Mouse (Mus musculus): ENCODE measurements around the gene Wtap. TPM values are rescaled to one million over a fixed set of nuclear protein-coding genes. Genes with fewer than 3 reads are reported as not detected.
"Not testable (repeated sequence)": the region's sequence is repeated elsewhere in the genome, so short reads cannot be mapped to it uniquely, and the experiment has no call there.

Gene Wtap
- total RNA-seq (2017) = 271 and 460 TPM in 2 replicates

DNA sequence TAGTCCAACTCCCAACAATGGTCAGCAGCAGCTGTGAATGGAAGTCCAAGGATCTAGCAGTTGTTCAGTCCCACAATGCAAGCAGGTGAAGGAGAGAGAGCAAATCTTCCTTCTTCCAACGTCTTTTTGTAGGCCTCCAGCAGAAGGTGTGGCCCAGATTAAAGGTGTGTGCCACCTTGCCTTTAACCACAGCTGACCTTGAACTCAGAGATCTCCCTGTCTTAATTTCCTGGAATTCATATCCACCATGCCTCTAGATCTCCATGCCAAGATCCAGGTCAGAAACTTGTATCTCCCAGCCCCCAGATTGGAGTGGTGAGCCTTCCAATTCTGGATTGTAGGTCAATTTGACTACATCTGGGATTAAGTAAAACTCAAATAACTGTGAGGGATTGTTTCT is at the start of gene Wtap:
Gene Wtap, minus strand, starts transcription at position 101 of the 400 bp plus-strand sequence.
- ATAC-seq (replicated peaks in 1 of 2; ENCODE audit: insufficient read depth in 1 of 2, low FRiP score in 2 of 2, low TSS enrichment in 1 of 2, low read depth in 1 of 2, poor library complexity in 2 of 2, severe bottlenecking in 2 of 2) = no peak

DNA sequence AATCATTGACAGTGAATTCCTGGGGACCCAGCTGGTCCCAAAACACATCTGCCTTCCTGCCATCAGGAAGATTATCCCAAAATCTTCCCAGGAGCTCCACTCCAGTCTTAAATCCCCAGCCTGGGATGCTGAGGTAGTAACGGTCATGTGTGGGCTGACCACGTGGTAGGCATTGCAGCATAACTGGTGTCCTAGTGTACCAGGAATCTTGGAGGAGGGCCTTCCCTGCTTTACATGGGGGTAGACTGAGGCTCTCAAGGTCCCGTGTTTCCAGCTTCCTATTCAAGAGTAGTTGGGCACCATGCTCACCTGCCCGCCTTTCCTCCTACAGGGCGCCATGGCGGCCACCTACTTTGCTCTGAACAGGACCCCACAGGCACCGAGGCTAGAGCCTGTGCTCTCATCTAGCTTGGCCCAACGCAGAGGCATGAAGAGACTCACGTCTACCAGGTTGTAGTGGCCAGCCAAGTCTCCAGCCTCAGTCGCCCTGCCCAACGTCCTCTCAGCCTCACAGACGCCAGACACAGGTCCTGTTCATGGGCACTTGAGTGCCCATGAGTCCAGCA is 42.7 kb upstream of the Wtap start:
- ATAC-seq (replicated peaks in 1 of 2; ENCODE audit: insufficient read depth in 1 of 2, low FRiP score in 2 of 2, low TSS enrichment in 1 of 2, low read depth in 1 of 2, poor library complexity in 2 of 2, severe bottlenecking in 2 of 2) = peak in 1 of 2 experiments; percentile 11; a peak in 1 of 4 replicates

DNA sequence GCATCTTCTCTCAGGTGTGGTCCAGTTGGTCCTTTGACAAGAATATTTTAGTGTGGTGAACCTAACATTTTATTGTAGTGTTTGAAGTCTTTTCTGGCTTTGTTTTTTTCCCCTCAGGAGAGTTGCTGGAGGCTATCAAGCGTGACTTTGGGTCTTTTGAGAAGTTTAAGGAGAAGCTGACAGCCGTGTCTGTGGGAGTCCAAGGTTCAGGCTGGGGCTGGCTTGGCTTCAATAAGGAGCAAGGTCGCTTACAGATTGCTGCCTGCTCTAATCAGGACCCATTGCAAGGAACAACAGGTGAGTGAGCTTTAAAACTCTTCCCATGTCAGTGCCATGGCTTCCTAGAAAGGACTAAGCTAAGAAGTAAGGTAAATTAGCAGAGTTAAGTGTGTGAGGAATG is 19.3 kb upstream of the Wtap start:
- ATAC-seq (replicated peaks in 1 of 2; ENCODE audit: insufficient read depth in 1 of 2, low FRiP score in 2 of 2, low TSS enrichment in 1 of 2, low read depth in 1 of 2, poor library complexity in 2 of 2, severe bottlenecking in 2 of 2) = no peak

DNA sequence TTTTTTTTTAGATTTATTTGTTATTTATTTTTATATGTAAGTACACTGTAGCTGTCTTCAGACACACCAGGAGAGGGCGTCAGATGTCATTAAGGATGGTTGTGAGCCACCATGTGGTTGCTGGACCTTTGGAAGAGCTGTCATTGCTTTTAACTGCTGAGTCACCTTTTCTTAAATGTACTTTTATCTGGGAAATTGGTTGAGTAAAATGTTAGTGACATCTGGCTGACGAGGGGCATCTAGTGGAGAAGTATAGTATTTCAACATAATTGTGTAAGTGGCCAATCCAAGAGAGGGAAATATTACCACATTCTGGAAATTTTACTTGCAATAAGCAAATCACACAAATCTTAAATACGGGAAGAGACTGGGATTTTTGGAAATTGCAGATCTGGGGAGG is 15.9 kb upstream of the Wtap start:
- peak; percentile 33 to 59; a peak in 2 of 4 replicates for ATAC-seq (replicated peaks in 1 of 2; ENCODE audit: insufficient read depth in 1 of 2, low FRiP score in 2 of 2, low TSS enrichment in 1 of 2, low read depth in 1 of 2, poor library complexity in 2 of 2, severe bottlenecking in 2 of 2)

DNA sequence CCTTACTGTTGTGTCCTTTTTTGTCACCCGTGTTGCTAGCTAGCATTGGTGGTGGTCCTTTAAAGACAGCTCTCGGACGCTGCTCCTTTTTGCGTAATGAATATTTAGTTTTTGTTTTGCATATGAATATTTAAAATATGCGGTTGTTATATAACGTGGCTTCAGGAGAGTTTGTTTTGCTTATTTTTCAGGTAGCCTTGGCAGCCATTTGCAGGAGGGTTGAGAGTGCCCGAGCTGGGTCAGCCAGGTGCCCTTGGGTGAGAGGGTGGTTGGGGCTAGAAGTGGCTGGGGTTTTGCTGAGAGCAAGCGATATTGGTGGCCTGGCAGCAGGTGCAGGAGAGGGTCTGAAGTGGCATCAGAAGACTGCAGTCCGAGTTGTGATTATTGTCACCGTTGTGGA is 14.6 kb upstream of the Wtap start:
- no peak; a peak in 1 of 4 replicates for ATAC-seq (replicated peaks in 1 of 2; ENCODE audit: insufficient read depth in 1 of 2, low FRiP score in 2 of 2, low TSS enrichment in 1 of 2, low read depth in 1 of 2, poor library complexity in 2 of 2, severe bottlenecking in 2 of 2)

DNA sequence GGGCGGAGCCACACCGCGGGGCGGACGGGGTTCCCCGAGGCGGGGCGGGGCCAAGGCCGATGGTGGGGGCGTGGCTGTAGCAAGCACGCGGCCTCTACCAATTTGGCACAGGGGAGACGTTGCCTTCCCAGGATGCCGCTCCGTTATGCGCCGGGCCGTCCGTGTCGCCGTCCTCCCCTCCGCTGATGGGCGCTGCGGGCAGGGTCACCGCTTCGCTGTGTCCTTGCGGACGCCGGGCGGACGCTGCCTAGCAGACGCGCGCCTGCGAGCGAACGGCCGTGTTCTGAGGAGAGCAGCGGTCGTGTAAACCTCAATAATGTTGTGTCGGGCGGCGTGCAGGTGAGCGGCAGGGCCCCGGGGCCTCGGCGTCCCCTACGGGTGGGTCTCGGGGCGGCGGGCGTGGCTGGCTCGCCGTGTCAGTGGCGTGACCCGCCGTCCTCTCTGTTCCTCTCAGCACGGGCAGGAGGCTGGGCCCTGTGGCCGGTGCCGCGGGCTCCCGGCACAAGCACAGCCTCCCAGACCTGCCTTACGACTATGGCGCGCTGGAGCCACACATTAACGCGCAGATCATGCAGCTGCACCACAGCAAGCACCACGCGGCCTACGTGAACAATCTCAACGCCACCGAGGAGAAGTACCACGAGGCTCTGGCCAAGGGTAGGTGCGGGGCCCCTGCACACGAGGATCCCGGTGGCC is 13.9 kb upstream of the Wtap start:
- ATAC-seq (replicated peaks in 1 of 2; ENCODE audit: insufficient read depth in 1 of 2, low FRiP score in 2 of 2, low TSS enrichment in 1 of 2, low read depth in 1 of 2, poor library complexity in 2 of 2, severe bottlenecking in 2 of 2) = peak; percentile 91 to 95

DNA sequence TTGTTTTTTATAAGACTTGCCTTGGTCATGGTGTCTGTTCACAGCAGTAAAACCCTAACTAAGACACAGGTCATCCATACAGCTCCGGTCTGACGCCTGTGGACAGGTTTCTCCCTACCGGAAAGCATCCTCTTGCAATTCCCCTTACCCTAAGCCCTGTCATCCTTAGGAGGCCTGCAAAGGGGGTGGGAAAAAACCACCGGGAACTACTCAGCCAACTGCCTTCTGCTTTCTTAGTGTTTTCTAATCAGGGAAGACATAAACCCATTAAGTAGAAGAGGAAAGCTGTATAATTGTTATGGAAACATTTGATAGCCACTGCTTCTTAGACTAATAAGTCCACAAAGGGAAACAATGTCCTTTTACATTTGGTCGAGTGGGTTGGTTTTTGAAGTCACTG is 13.0 kb upstream of the Wtap start:
- no peak for ATAC-seq (replicated peaks in 1 of 2; ENCODE audit: insufficient read depth in 1 of 2, low FRiP score in 2 of 2, low TSS enrichment in 1 of 2, low read depth in 1 of 2, poor library complexity in 2 of 2, severe bottlenecking in 2 of 2)

DNA sequence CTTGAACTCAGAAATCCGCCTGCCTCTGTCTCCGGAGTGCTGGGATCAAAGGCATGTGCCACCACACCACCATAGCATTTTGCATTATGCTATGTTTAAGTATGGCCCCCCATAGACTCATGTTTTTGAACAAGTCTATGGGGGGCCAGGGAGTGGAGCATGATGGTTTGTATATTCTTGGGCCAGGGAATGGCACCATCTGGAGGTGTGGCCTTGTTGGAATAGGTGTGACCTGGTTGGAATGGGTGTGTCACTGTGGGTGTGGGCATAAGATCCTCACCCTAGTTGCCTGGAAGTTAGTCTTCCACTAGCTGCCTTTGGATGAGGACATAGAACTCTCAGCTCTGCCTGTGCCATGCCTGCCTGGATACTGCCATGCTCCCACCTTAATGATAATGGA is 12.6 kb upstream of the Wtap start, which contains the start of gene Sod2:
Gene Sod2, plus strand, starts transcription at position 301 of the 400 bp plus-strand sequence.
- not testable (repeated sequence) for ATAC-seq (replicated peaks in 1 of 2; ENCODE audit: insufficient read depth in 1 of 2, low FRiP score in 2 of 2, low TSS enrichment in 1 of 2, low read depth in 1 of 2, poor library complexity in 2 of 2, severe bottlenecking in 2 of 2)

DNA sequence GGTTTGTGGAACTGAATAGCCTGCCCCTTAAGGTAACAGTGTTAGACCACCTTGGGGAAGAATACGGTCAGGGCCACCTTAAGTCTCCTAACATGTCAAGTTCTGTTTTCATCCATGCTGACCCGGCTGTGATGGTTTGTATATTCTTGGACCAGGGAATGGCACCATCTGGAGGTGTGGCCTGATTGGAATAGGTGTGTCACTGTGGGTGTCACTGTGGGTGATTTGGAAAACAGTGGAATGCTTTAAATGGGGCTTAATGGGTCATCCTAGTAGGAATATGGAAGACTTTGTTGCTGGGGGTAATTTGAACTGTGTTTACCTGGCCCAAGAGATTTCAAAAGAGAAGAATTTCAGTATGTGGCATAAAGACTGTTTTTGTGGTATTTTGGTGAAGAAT is 10.5 kb upstream of the Wtap start:
- not testable (repeated sequence) for ATAC-seq (replicated peaks in 1 of 2; ENCODE audit: insufficient read depth in 1 of 2, low FRiP score in 2 of 2, low TSS enrichment in 1 of 2, low read depth in 1 of 2, poor library complexity in 2 of 2, severe bottlenecking in 2 of 2)

DNA sequence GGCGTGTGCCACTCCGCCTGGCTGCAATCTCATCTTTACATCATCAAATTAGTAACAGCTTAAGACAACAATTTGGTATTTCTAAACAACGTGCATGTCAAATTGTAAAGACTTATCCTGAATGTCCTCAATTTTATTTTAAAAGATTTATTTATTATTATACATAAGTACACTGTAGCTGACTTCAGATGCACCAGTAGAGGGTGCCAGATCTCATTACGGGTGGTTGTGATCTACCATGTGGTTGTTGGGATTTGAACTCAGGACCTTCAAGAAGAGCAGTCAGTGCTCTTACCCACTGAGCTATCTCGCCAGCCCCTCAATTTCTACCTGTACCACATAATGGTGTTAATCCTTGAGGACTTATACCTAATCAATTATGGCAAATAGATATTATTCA is 8.3 kb upstream of the Wtap start:
- ATAC-seq (replicated peaks in 1 of 2; ENCODE audit: insufficient read depth in 1 of 2, low FRiP score in 2 of 2, low TSS enrichment in 1 of 2, low read depth in 1 of 2, poor library complexity in 2 of 2, severe bottlenecking in 2 of 2) = not testable (repeated sequence)

DNA sequence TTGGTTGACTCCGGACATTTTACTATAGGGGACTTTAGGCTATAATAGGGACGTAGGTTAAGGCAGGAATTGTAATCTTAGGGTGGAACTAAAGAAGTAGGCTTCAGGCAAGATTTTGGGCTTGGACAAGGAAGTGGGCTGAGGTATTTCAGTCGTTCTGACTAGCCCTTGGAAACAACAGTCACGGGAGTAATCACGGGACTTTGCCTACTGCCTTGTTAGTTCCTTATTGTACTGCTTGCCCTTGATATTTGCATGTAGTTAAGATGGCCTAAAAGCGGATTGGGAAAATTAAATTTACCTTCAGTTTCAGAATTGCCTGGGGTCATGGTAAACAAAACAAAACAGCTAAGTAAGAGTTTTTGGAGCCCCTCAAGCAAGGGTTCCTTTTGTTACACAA is 5.1 kb upstream of the Wtap start:
- ATAC-seq (replicated peaks in 1 of 2; ENCODE audit: insufficient read depth in 1 of 2, low FRiP score in 2 of 2, low TSS enrichment in 1 of 2, low read depth in 1 of 2, poor library complexity in 2 of 2, severe bottlenecking in 2 of 2) = no peak

DNA sequence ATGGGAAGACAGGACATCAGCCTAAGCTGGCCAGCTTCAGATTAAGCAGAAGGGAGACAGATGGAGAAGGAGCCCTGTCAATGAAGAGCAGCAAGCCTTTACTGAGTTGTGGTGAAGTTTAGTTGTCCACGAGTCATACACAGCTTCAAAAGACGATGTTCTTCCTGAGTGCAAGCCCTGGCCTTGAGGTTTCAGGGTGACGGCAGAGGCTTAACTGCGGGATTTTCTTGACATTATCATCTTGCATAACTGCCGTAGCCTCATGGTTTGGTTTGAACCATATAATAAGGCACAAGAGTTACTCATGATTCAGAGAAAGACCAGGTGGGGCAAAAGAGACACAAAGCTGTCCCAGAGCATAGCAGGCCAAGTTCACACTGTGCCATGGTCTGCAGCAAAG is 3.9 kb upstream of the Wtap start:
- ATAC-seq (replicated peaks in 1 of 2; ENCODE audit: insufficient read depth in 1 of 2, low FRiP score in 2 of 2, low TSS enrichment in 1 of 2, low read depth in 1 of 2, poor library complexity in 2 of 2, severe bottlenecking in 2 of 2) = no peak

DNA sequence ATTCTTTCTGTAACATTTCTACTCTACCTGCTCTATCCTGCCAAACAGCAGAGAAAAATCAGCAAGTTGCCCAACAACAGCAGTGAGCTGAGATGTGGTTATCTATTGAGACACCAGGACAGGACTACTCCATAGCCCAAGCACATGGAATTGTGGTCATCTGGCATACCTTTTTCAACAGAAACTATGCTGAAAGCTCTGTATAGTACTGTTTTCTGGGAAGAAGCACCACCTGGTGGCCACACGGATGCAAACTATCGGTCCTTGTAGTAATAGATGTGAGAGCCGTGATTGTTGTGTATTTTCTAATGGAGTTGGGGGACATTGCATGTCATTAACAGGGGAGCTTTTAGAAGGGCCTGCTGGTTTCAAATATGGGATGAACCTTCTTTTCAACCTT is 2.4 kb upstream of the Wtap start:
- ATAC-seq (replicated peaks in 1 of 2; ENCODE audit: insufficient read depth in 1 of 2, low FRiP score in 2 of 2, low TSS enrichment in 1 of 2, low read depth in 1 of 2, poor library complexity in 2 of 2, severe bottlenecking in 2 of 2) = peak; percentile 25 to 30; a peak in 2 of 4 replicates

DNA sequence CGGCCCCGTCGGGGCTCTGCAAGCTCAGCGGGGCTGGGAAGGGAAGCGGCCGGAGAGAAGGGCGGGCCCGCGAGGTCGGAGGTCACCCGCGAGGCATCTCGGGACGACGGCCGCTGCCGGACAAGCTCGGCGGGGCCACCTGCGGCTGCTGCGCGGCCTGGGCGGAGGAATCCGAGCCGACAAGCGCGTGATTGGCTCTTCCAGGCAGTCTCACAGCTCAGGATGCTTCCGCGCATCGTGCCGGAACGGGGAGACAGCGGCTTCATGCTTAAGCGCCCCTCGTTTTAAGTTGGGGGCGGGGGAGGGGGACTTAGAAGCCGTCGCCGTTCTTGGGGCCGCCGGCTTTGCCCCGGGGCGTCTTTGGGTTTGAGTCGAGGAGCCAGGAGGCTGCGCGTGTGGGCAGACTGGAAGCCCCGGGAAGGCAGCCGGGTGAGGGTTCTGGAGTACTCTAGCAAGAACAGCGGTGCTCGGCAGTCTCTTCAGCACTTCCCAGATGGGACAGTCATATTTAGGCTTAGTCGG is 1.4 kb downstream of the Wtap start:
- ATAC-seq (replicated peaks in 1 of 2; ENCODE audit: insufficient read depth in 1 of 2, low FRiP score in 2 of 2, low TSS enrichment in 1 of 2, low read depth in 1 of 2, poor library complexity in 2 of 2, severe bottlenecking in 2 of 2) = peak; percentile 58 to 77

DNA sequence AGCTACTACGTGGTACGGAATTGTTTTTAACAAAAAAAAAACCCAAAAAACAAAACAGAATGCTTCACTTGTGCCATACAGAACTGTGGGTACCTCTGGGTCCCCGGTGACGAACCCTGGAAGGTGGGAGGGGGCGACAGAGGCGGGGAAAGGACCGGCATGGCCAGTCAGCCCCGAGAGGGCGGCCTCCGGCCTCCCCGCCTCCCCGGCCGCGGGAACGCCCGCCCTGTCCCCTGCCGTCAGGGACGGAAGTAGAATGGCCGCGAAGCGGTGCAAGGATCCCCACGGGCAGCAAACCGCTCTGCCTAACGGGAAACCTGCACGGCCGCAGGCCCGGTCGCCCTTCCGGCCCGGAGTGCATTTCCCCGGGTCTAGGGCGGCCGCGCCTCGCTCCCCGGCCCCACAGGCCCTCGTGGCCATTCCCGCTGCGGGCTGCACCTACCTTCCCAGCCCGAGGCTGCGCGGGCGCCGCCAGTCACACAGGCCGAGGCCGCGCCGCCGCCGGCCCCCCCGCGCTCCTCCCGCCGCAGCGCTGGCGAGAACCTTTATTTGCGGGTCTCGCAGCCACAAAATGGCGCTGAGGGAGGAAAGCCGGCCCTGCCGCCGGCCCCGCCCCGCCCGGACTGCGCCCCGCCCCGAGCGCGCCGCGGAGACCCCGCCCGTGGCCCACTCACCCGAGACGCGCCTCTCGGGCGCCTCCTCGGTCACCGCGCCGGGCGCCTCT is 2.2 kb downstream of the Wtap start:
- peak; percentile 63 to 70 for ATAC-seq (replicated peaks in 1 of 2; ENCODE audit: insufficient read depth in 1 of 2, low FRiP score in 2 of 2, low TSS enrichment in 1 of 2, low read depth in 1 of 2, poor library complexity in 2 of 2, severe bottlenecking in 2 of 2)

DNA sequence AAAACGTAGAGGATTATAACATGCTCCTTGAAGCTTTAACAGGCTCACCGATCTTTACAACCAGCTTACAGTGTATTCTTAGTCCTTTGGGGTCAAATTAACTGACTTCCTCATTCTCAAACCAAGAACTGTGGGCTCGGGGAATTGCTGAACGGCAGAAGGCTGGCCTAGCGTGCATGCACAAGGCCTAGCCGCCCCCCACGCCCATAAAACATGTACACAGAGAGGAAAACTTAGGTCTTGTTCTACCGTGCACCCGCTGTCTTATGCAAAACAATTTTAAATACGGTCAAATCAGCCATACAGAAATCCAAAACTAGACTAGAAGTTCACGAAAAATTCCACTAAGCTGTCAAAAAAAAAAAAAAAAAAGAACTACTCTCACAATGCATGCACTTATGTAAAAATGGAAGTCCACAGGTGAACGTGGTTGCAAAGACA is 2.8 kb downstream of the Wtap start:
- peak; percentile 57 to 65 for ATAC-seq (replicated peaks in 1 of 2; ENCODE audit: insufficient read depth in 1 of 2, low FRiP score in 2 of 2, low TSS enrichment in 1 of 2, low read depth in 1 of 2, poor library complexity in 2 of 2, severe bottlenecking in 2 of 2)

DNA sequence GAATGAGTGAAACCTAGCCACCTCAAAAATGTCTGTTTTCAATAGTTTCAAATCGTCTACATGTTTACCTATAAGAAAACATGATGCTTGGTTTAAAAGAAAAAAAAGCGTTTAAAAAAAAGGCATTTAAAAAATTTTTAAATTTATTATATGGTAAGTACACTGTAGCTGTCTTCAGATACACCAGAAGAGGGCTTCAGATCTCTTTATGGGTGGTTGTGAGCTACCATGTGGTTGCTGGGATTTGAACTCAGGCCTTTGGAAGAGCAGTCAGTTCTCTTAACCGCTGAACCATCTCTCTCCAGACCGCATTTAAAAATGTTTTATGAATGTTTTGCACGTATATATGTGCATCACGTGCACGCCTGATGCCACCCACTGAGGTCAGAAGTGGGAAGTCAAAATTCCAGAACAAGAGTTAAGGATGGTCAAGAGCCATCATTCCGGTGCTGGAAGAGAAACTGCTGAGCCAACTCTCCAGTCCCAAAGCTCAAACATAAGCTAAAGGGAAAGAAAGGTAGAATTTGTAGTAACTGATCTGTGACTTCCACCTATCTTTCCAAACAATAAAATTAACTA is 3.3 kb downstream of the Wtap start:
- ATAC-seq (replicated peaks in 1 of 2; ENCODE audit: insufficient read depth in 1 of 2, low FRiP score in 2 of 2, low TSS enrichment in 1 of 2, low read depth in 1 of 2, poor library complexity in 2 of 2, severe bottlenecking in 2 of 2) = no peak

DNA sequence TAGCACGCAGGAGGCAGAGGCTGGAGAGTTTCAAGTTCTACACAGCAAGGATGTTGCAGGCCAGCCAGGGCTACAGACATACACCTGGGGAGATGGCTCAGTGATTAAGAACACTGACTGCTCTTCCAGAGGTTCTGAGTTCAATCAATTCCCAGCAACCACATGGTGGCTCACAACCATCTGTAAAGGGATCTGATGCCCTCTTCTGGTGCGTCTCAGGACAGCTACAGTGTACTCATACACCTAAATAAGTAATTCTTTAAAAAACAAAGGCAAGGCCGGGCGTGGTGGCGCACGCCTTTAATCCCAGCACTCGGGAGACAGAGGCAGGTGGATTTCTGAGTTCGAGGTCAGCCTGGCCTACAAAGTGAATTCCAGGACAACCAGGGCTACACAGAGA is 5.9 kb downstream of the Wtap start:
- not testable (repeated sequence) for ATAC-seq (replicated peaks in 1 of 2; ENCODE audit: insufficient read depth in 1 of 2, low FRiP score in 2 of 2, low TSS enrichment in 1 of 2, low read depth in 1 of 2, poor library complexity in 2 of 2, severe bottlenecking in 2 of 2)

All from hematopoietic stem cell, adult 5-6 weeks (primary cell).